Mouse (Mus musculus) brain, adult 2 months (tissue): ENCODE measurements around the gene Mgat5.
A peak's percentile ranks its signal among the peaks of the same experiment; 100 is the strongest.

Experiments
- DNase-seq: peaks from one replicate; pipeline ENCODE4 v3.0.0; 2011; ENCODE audit warnings: low read depth, low spot score

Mgat5 gene

GRCm38 (mm10) chr1:127259669-127260068 lies 54.9 kb downstream of the Mgat5 start:
- DNase-seq, result no peak

DNA sequence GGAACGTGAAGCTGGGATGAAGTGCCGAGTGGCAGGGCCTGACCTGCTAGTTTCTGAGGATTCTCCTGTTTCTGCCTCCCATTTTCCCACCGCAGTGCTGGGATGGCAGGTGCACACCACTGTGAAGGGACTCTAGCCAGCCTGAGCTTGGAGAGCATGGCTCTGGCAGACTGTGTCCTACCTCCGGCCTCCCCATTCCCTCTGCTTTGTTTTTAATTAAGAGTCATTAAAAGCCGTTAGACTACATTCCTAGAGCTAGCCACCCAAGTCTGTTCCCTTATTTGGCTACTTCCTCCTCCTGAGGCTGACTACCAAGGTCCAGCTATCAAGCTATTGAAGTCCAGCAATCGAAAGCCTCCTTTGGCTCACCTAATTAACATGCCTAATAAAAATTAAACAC lies 56.2 kb downstream of the Mgat5 start:
- no peak for DNase-seq

GRCm38 (mm10) chr1:127262170-127262837 lies 57.5 kb downstream of the Mgat5 start:
- peak; percentile 50 for DNase-seq

DNA sequence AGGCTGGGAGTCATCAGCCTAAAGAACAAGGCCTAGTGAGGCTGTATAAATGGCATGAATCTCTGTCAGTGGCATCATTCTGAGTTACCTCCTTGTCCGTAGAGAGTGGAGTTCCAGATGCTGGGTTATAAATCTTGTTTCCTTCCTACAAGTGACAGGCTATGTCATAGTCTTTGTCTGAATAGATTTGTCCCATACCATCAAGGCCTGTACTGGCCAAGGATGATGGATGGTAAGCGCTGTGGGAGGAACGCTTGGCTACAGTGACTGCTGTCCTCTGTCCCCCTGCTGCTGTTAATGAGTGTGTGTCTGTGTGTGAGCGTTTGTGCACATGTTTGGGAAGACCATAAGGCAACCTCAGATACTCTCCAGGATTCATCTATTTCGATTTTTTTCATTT lies 63.2 kb downstream of the Mgat5 start:
- no peak for DNase-seq

DNA sequence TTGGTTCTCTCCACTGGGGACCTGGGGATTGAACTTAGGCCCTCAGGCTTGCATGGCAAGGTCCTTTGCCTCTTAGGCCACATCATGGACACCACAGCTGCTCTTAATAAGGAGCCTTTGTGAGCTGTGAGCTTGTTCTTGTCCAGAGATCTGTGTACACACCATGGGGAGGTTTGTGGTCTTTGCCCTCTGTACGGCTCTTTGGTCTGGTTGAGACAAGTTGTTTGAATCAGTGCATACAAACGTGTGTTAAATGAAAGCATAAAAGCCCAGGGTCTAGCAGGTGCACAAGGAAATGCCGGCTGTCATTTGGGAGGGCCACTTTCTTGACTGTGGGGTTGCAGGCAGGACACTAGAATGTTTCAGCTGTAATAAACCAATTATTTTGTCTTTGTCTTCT lies 64.5 kb downstream of the Mgat5 start:
- DNase-seq, result no peak

DNA sequence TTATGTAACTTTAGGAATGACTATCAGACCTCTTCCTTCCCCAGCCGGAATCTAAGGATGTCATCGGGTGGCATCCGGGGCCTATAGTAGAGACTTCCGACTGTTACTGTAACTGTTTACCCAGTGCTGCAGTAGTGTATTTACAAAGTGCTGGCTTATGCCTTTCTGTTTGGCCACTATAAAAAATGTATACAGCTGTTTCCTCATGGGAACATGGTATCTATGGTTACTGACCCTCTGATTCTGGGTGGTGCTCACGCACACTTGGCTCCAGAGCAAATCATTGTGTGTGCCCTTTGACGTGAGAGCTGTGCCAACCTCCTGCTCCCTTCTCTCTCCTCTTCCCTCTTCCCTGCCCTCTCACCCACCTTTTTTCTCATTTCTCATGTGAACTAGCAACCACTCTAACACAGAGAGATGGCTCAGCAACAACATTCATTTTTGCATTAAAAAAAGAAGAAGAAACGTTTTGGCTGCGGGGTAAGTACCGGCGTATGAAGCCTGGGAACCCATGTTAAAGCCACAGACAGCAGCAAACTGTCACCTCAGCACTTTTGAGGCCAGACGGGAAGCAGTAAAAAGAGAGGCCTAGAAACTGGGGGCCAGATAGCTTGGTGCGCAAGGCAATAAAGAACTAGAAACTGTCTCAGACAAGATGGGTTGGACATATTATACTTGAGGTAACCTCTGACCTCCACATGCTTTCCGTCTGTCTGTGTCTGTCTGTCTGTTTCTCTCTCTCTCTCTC lies 65.6 kb downstream of the Mgat5 start:
- peak; percentile 40 for DNase-seq

DNA sequence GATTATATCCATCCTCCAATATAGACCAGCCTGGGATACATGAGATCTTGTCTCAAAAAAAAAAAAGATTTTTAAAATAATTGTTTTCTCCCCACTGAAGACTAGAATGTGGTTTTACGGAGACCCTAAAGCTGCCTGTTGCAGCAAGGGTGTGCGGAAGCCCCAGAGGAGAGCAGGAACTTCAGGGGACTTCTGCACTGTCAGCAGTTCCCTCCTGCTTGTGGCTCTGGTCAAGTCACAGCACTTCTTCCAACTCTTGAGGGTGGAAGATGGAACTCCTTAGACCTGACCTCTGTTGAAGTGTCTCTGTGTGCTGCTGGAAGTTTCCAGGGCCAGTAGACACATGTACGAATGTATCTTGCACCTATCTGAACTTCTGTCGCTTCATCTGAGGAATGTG lies 66.3 kb downstream of the Mgat5 start:
- DNase-seq, result peak; percentile 40

GRCm38 (mm10) chr1:127273363-127273762 lies 68.5 kb downstream of the Mgat5 start:
- DNase-seq, result no peak

DNA sequence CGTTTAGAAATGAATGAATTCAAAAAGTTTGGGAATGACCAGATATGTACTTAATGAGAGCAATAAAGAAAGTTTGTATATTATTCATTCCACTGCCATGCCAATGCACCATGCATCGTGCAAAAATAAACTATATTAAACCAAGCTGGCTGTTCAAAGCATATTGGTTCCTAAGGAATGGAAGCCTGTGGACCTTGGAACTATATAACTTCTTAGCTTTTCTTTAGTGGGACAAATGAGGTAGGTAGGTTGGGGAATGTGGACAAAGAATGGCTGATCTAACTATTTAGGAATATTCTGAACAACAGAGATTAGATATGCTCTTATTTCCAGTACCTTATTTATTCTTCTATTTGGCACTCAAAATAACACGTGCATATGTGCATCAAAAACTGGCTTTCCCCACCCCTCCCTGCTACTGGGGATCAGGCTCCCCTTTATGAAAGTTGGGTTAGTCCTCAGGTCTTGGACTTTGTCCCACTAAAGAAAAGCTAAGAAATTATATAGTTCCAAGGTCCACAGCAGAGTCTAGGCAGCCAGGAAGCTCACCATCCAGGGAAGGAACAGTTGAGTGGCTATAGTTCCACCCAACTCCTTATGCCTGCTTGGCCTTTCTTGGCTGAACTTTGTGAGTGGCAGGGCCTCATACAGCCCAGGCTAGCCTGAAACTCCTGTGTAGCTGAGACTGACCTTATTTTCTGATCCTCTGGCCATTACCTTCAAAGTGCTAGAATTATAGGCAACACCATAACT lies 70.9 kb downstream of the Mgat5 start:
- DNase-seq, result no peak

GRCm38 (mm10) chr1:127278067-127278466 lies 73.3 kb downstream of the Mgat5 start:
- DNase-seq, result no peak

GRCm38 (mm10) chr1:127280256-127280655 lies 75.4 kb downstream of the Mgat5 start:
- DNase-seq, result peak; percentile 15

DNA sequence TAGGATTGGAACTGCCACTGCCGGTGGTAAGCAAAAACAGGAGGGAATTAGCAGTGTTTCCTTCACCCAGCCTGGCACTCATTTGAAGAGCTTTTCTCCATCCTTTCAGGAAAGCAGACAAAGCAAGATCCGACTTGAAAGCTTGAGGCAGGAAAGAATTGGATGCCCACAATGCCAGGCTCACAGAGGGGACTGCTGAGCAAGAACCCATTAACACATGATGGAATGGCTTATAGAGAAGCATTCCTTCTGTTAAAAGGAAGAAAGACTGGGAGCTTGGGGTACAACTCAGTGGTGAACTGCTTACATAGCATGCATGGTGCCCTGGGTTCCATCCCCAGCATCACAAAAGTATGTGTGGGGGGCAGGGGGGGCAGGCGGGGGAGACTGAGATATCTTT lies 80.2 kb downstream of the Mgat5 start:
- no peak for DNase-seq

GRCm38 (mm10) chr1:127287505-127287904 lies 82.7 kb downstream of the Mgat5 start:
- DNase-seq, result no peak

DNA sequence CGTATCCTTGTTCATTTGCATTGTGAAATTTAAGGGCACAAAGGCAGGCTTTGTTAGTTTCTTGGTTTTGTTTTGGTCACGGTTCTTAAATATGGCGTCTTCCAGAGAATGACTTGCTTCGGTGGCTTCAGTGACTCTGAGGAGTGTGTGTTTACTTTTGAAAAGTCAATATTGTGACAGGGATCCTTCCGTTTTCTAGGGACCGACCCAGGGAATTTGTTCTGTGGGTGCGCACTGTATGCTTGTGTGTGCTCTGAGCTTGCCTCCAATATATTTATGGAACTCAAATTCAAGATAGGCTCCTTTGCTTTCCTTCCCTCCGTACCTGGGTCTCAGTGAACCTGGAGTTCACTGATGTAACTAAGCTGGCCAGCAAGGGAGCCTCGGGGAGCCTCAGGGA lies 86.1 kb downstream of the Mgat5 start:
- DNase-seq, result no peak

GRCm38 (mm10) chr1:127291721-127292120 lies 86.9 kb downstream of the Mgat5 start:
- no peak for DNase-seq

DNA sequence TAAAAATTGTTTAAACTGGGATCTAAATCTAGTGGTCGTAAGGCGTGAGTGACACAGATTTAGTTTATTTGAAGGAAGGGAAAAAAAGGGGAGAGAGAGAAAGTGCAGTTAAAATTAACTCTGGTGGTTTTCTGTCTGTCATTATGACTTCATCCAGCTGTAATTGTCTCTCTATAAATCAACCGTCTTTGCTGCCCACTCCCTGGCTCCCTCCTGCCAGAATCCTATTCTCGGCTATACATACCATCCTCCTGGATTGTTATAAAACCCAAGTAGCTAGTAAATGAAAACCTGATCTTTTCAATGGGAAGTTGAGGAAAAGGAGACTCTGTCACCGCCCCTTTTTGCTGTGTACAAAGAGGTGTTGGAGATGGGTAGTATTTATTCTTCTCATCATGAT lies 88.5 kb downstream of the Mgat5 start:
- DNase-seq, result peak; percentile 64

GRCm38 (mm10) chr1:127296815-127297214 lies 92.0 kb downstream of the Mgat5 start:
- DNase-seq, result no peak

GRCm38 (mm10) chr1:127299774-127300173 lies 95.0 kb downstream of the Mgat5 start:
- DNase-seq, result no peak

DNA sequence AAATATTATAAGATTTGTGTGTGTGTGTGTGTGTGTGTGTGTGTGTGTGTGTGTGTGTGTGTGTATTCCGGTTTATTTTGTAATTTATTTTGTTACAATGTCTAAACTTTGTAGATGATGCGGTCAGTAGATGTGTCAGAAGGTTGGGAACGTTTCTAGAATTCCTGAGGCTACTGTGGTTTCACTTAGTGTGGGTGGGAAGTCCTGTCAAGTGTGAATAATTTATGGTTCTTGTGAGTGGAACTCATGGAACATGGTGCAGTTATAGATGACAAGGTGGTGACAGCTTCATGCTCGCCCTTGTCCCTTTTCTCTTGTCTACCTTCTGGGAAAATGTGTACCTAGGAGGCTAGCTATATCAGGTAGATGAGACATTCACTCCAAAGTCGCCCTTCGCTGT lies 96.2 kb downstream of the Mgat5 start:
- no peak for DNase-seq

GRCm38 (mm10) chr1:127302620-127303019 lies 97.8 kb downstream of the Mgat5 start:
- no peak for DNase-seq

- DNase-seq, result no peak
These were observed 99.0 kb downstream of the Mgat5 start for GRCm38 (mm10) chr1:127303791-127304190.

DNA sequence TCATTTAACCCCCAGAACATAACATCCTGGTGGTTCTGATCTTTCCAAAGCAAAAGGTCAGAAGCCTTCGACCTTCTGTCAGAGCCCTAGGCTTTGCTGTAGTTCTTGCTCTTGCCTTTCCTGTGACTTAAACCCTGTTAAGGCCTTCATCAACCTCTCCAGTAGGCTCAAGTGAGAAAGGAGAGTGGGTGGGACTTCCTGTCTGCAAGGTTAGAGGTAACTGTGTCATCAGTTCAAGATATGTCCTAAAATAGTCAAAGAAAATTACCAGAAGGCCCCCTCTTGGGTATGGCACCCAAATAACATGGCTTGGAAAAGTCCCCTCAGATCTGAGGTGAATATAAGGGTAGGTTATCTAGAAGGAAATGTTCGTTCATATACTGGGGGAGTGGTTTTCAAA lies 99.5 kb downstream of the Mgat5 start:
- DNase-seq, result no peak

DNA sequence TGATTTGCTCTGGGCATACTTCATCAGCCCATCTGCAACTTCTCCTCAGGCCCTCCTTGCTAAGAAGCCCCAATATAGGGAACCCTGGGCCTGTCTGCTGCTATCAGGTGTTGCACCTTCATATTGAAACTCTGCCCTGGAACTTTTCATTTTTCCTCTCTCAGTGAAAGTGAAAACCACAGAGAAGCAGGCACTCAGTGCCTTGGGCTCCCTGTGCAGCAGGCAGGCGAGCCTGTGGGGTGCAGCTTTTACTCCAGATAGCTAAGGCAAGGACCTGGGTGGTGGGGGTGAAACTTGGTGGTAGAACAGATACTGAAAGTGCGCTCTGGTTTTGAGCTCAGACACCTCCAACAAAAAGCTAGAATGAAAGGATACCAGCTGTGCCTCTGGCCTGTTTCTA lies 100.8 kb downstream of the Mgat5 start:
- no peak for DNase-seq
